15 mouse cellular contexts compared by ENCODE assay signal in the genomic region with DNA sequence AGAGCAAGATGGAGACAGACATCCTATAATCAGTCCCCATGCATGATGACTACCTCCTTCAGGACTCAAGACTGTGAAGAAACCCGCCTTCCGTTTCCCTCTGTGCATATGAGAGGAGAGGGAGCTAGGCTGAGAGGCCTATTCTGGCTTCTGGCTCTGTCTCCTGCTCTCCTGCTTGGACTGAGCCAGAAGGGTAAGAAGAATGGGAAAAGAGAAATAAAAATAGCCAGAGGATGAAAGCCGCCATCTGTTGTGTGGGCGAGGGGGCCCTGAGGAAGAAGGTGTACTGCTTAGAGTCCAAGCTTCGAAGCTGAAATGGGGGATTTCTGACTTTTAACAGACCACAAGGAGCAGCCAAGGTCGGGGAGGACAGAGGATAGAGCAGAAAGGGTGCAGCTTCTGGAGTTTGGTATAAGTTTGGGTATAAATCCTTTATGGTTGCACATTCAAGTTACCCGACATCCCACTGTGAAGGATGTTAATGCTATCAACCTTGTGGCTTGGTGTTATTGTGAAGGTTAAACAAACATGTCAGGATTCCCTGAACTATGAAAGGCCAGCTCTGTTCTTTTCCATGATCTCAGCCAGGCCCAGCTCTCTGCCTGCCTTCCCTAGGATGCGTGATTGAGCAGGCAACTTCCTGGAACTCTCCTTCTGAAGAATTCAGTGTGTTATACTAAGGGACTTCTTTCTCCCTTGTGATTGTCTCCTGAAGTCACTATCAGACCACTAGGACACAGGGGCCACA. TPM values are rescaled to one million over a fixed set of nuclear protein-coding genes. Genes with fewer than 3 reads are reported as not detected.
DNase-seq lines count a peak whose midpoint lies in the region; ATAC-seq and TF ChIP-seq lines count a peak whose summit lies in the region.
"Had no signal": no experiment of that assay in that cellular context is flagged by ENCODE, and none has a peak within 500 bp of the region (broad histone marks: within the 10 kb centered on the region; RNA-seq: fewer than 3 reads in every experiment).

No protein-coding gene starts in this region.

- H3K9ac ChIP-seq in forebrain, embryonic 14.5 days (ENCODE audit: low read length) = no peak overlapping the region
- H3K9ac ChIP-seq in forebrain, embryonic 12.5 days = no peak overlapping the region
- H3K9ac ChIP-seq in midbrain, postnatal 0 days (replicated peaks; ENCODE audit: low read length, poor library complexity, severe bottlenecking) = no peak overlapping the region
- H3K9ac ChIP-seq: neural tube, embryonic 12.5 days had no signal

- TF ChIP-seq CTCF in midbrain, postnatal 0 days (IDR thresholded peaks at IDR 0.05) = no peak

- 88% methylated on average over 8 of the region's 8 CpGs for WGBS in forebrain, embryonic 14.5 days
- WGBS in forebrain, embryonic 12.5 days = 82% methylated on average over 8 of the region's 8 CpGs
- WGBS in midbrain, postnatal 0 days = 79% methylated on average over 8 of the region's 8 CpGs

- no peaks in the 10 kb centered on the region for H3K36me3 ChIP-seq in forebrain, embryonic 14.5 days (ENCODE audit: control insufficient read depth, insufficient read depth, low read length)
- no peaks in the 10 kb centered on the region for H3K36me3 ChIP-seq in forebrain, embryonic 12.5 days (replicated peaks)
- H3K36me3 ChIP-seq in midbrain, postnatal 0 days (ENCODE audit: insufficient read depth, low read length) = no peaks in the 10 kb centered on the region
- H3K36me3 ChIP-seq: neural tube, embryonic 12.5 days had no signal

- ATAC-seq in forebrain, embryonic 14.5 days = no peak
- ATAC-seq in forebrain, embryonic 12.5 days (ENCODE audit: low FRiP score) = no peak
- no peak for ATAC-seq in midbrain, postnatal 0 days (ENCODE audit: low FRiP score)
- ATAC-seq: lung, postnatal 0 days had no signal

- no peak overlapping the region for H3K4me2 ChIP-seq in forebrain, embryonic 14.5 days (ENCODE audit: low read length)
- H3K4me2 ChIP-seq in forebrain, embryonic 12.5 days = no peak overlapping the region
- no peak overlapping the region for H3K4me2 ChIP-seq in midbrain, postnatal 0 days (ENCODE audit: low read depth, low read length, poor library complexity, severe bottlenecking)
- H3K4me2 ChIP-seq: liver, embryonic 11.5 days; neural tube, embryonic 12.5 days had no signal

- H3K9me3 ChIP-seq in forebrain, embryonic 14.5 days (replicated peaks; ENCODE audit: control insufficient read depth, low read length) = no peaks in the 10 kb centered on the region
- no peaks in the 10 kb centered on the region for H3K9me3 ChIP-seq in forebrain, embryonic 12.5 days
- no peaks in the 10 kb centered on the region for H3K9me3 ChIP-seq in midbrain, postnatal 0 days (ENCODE audit: low read length)
- H3K9me3 ChIP-seq: neural tube, embryonic 12.5 days had no signal

- H3K4me1 ChIP-seq in forebrain, embryonic 14.5 days (ENCODE audit: control insufficient read depth, insufficient read depth, low read length) = peaks cover 24% of the 10 kb centered on the region
- H3K4me1 ChIP-seq in forebrain, embryonic 12.5 days = peaks cover 27% of the 10 kb centered on the region
- H3K4me1 ChIP-seq in midbrain, postnatal 0 days (ENCODE audit: insufficient read depth, low read length) = peaks cover 22% of the 10 kb centered on the region; the same call in 1 of the 2 replicates

- H3K27ac ChIP-seq in forebrain, embryonic 14.5 days (ENCODE audit: low read depth, low read length) = 0 out of 2 replicates have a peak overlapping the region, but pooled peaks have one; percentile 29
- no peak overlapping the region for H3K27ac ChIP-seq in forebrain, embryonic 12.5 days
- peak overlapping the region; percentile 80; the same call in 1 of the 2 replicates for H3K27ac ChIP-seq in midbrain, postnatal 0 days (ENCODE audit: low read depth, low read length)
- H3K27ac ChIP-seq: neural tube, embryonic 12.5 days had no signal

- no peaks in the 10 kb centered on the region for H3K27me3 ChIP-seq in forebrain, embryonic 14.5 days (replicated peaks; ENCODE audit: control insufficient read depth, insufficient read depth, low read length)
- H3K27me3 ChIP-seq in forebrain, embryonic 12.5 days = peaks cover 42% of the 10 kb centered on the region
- H3K27me3 ChIP-seq in midbrain, postnatal 0 days (ENCODE audit: insufficient read depth, low read length) = no peaks in the 10 kb centered on the region

- intact Hi-C loops in left cerebral cortex, postnatal 14 days (cut with DNase I) = no loop called here

- no peak overlapping the region for H3K4me3 ChIP-seq in forebrain, embryonic 14.5 days (ENCODE audit: low read depth, low read length)
- no peak overlapping the region for H3K4me3 ChIP-seq in forebrain, embryonic 12.5 days (replicated peaks)
- no peak overlapping the region for H3K4me3 ChIP-seq in midbrain, postnatal 0 days (ENCODE audit: low read depth, low read length)
- H3K4me3 ChIP-seq: neural tube, embryonic 12.5 days had no signal

- DNase-seq in adrenal gland, adult (ENCODE audit: inconsistent age in 2 of 2, low spot score in 1 of 2) = peak; percentile 50 to 89
- no peak for DNase-seq in adrenal gland, postnatal 10 days
- DNase-seq in forebrain, embryonic 14.5 days (ENCODE audit: low spot score) = no peak
- DNase-seq in left cerebral cortex, adult 18-20 months (ENCODE audit: low spot score in 2 of 2) = peak; percentile 49 to 63
- DNase-seq in left cerebral cortex, postnatal 14 days (ENCODE audit: low spot score in 2 of 2) = no peak
- no peak for DNase-seq in midbrain, postnatal 0 days (ENCODE audit: low spot score)
- no peak for DNase-seq in retina, embryonic 14.5 days (ENCODE audit: low spot score)
- DNase-seq: cerebellum, postnatal 36 days; heart, postnatal 4 days; kidney, postnatal 36 days had no signal

RNA-seq across cellular contexts. Expression of gene Jam3, which starts 46.4 kb away (rescaled TPM):
- 10 to 100 TPM; 31.2 to 35.0 TPM for total RNA-seq in adrenal gland, postnatal 10 days (2021)
- polyA plus RNA-seq in forebrain, embryonic 14.5 days (2014; fragmentation: Nextera tagmentation; extraction: Ambion mirVana) = 66.6 and 72.1 TPM in 2 replicates
- 146 and 155 TPM in 2 replicates for polyA plus RNA-seq in forebrain, embryonic 12.5 days (2016; fragmentation: Nextera tagmentation; extraction: Ambion mirVana)
- 10 to 100 TPM; 27.3 to 32.7 TPM for total RNA-seq in left cerebral cortex, adult 18-20 months (2021)
- 10 to 100 TPM; 24.1 to 26.9 TPM for total RNA-seq in left cerebral cortex, postnatal 14 days (2021)
- 20.6 and 37.3 TPM in 2 replicates for total RNA-seq in midbrain, postnatal 0 days (2014; rRNA removed)
- 28.8 and 29.2 TPM in 2 replicates for polyA plus RNA-seq in midbrain, postnatal 0 days (2015; fragmentation: Nextera tagmentation; extraction: Ambion mirVana)
- total RNA-seq: megakaryocyte-erythroid progenitor cell, adult 5-6 weeks had no signal

Comparison
In these comparisons a context has a peak if more than half of its experiments do, and no peak if none do; other contexts are left out.
1. DNase-seq: peak in adrenal gland, adult (2 of 2) and left cerebral cortex, adult 18-20 months (2 of 2); none in adrenal gland, postnatal 10 days (single experiment), forebrain, embryonic 14.5 days (single experiment), left cerebral cortex, postnatal 14 days (0 of 2), midbrain, postnatal 0 days (single experiment) and retina, embryonic 14.5 days (single experiment).